Mouse (Mus musculus) bone marrow, adult 2 months (tissue): ENCODE measurements around the gene Kcnip3.

Experiments
- CTCF ChIP-seq: fragments of 200-500 bp; IDR thresholded peaks from 2 replicates; pipeline ENCODE4 v1.5.1; 2011; ENCODE audit warnings: low read length, control low read depth; ENCODE audit not compliant: control insufficient read depth, insufficient read depth
- POLR2A ChIP-seq: fragments of 200-500 bp; IDR thresholded peaks from 2 replicates; pipeline ENCODE4 v1.6.1; 2011; ENCODE audit warnings: low read depth, mild to moderate bottlenecking, control low read depth, low read length, borderline replicate concordance; ENCODE audit not compliant: control insufficient read depth

DNA sequence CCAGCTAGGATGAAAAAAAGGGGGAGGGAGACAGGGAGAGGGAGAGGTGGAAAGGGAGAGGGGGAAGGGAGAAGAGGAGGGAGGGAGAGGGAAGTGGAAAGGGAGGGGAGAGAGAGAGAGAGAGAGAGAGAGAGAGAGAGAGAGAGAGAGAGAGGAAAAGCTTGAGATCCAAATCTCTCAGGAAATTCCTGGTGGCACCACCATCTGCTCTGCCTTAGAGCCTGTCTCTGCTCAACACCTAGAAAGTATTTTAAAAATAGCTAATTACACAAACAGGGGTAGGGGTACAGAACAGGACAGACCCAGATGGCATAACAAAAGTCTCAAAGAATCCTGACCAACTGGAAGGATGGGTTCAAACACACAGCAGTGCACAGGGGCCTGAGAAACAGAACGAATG, 28.6 kb upstream of the Kcnip3 start:
- TF ChIP-seq CTCF (no peak), POLR2A (no peak)
